Mouse (Mus musculus): ENCODE results near the gene Clasp1.

Clasp1 gene

GRCm38 (mm10) chr1:118450891-118451450 lies 62.1 kb downstream of the Clasp1 start:
- no peak for DNase-seq (ENCODE audit: low spot score)

- DNase-seq (ENCODE audit: low spot score) = peak; percentile 27
Measured at GRCm38 (mm10) chr1:118453577-118453976, 64.7 kb downstream of the Clasp1 start.

- no peak for DNase-seq (ENCODE audit: low spot score)
Measured at GRCm38 (mm10) chr1:118454817-118455216, 66.0 kb downstream of the Clasp1 start.

- no peak for DNase-seq (ENCODE audit: low spot score)
Measured at GRCm38 (mm10) chr1:118457256-118457882, 68.5 kb downstream of the Clasp1 start.

- DNase-seq (ENCODE audit: low spot score) = no peak
Measured at GRCm38 (mm10) chr1:118457883-118458259, 69.0 kb downstream of the Clasp1 start.

GRCm38 (mm10) chr1:118458279-118458678 lies 69.4 kb downstream of the Clasp1 start:
- no peak for DNase-seq (ENCODE audit: low spot score)

- DNase-seq (ENCODE audit: low spot score) = peak; percentile 92
Measured at GRCm38 (mm10) chr1:118458963-118459920, 70.4 kb downstream of the Clasp1 start.

GRCm38 (mm10) chr1:118460716-118461115 lies 71.9 kb downstream of the Clasp1 start:
- no peak for DNase-seq (ENCODE audit: low spot score)

GRCm38 (mm10) chr1:118466041-118466440 lies 77.2 kb downstream of the Clasp1 start:
- DNase-seq (ENCODE audit: low spot score) = no peak

- DNase-seq (ENCODE audit: low spot score) = no peak
Measured at GRCm38 (mm10) chr1:118472386-118472785, 83.5 kb downstream of the Clasp1 start.

- DNase-seq (ENCODE audit: low spot score) = no peak
Measured at GRCm38 (mm10) chr1:118476919-118477318, 88.1 kb downstream of the Clasp1 start.

GRCm38 (mm10) chr1:118479246-118479645 lies 90.4 kb downstream of the Clasp1 start:
- DNase-seq (ENCODE audit: low spot score) = no peak

- no peak for DNase-seq (ENCODE audit: low spot score)
Measured at GRCm38 (mm10) chr1:118480484-118481364, 91.9 kb downstream of the Clasp1 start.

GRCm38 (mm10) chr1:118481365-118481702 lies 92.5 kb downstream of the Clasp1 start:
- no peak for DNase-seq (ENCODE audit: low spot score)

GRCm38 (mm10) chr1:118481703-118482102 lies 92.8 kb downstream of the Clasp1 start:
- DNase-seq (ENCODE audit: low spot score) = no peak

- no peak for DNase-seq (ENCODE audit: low spot score)
Measured at GRCm38 (mm10) chr1:118482285-118483019, 93.6 kb downstream of the Clasp1 start.

GRCm38 (mm10) chr1:118483504-118484096 lies 94.7 kb downstream of the Clasp1 start:
- no peak for DNase-seq (ENCODE audit: low spot score)

- DNase-seq (ENCODE audit: low spot score) = no peak
Measured at GRCm38 (mm10) chr1:118485572-118485971, 96.7 kb downstream of the Clasp1 start.

- no peak for DNase-seq (ENCODE audit: low spot score)
Measured at GRCm38 (mm10) chr1:118486021-118486420, 97.2 kb downstream of the Clasp1 start.

- no peak for DNase-seq (ENCODE audit: low spot score)
Measured at GRCm38 (mm10) chr1:118492811-118493210, 104.0 kb downstream of the Clasp1 start.

- DNase-seq (ENCODE audit: low spot score) = no peak
Measured at GRCm38 (mm10) chr1:118494551-118494950, 105.7 kb downstream of the Clasp1 start.

Measured in spleen, adult 12 weeks (tissue).